Mouse (Mus musculus) erythroblast, embryonic 14.5 days (primary cell): ENCODE measurements around the gene Tmem91. TPM values are rescaled to one million over a fixed set of nuclear protein-coding genes. Genes with fewer than 3 reads are reported as not detected.
"Not testable (repeated sequence)": the region's sequence is repeated elsewhere in the genome, so short reads cannot be mapped to it uniquely, and the experiment has no call there.

Experiments used
- H3K27me3 ChIP-seq: 2 replicates; pipeline ENCODE4 v1.6.1; 2012; ENCODE audit warnings: inconsistent platforms; ENCODE audit not compliant: control insufficient read depth
- H3K36me3 ChIP-seq: 2 replicates; pipeline ENCODE4 v1.6.1; 2012; ENCODE audit warnings: mild to moderate bottlenecking, inconsistent platforms; ENCODE audit not compliant: control insufficient read depth
- H3K4me1 ChIP-seq: 2 replicates; pipeline ENCODE4 v1.6.1; 2012; ENCODE audit warnings: inconsistent platforms; ENCODE audit not compliant: control insufficient read depth
- H3K4me3 ChIP-seq: replicated peaks from 2 replicates; pipeline ENCODE3; 2012; ENCODE audit warnings: moderate library complexity, mild to moderate bottlenecking, inconsistent platforms
- H3K9me3 ChIP-seq: 2 replicates; pipeline ENCODE4 v1.6.1; 2012; ENCODE audit warnings: low read length, inconsistent platforms, mixed read lengths; ENCODE audit not compliant: control insufficient read depth
- GATA1 ChIP-seq: IDR thresholded peaks from 2 replicates; pipeline ENCODE4 v1.6.1; 2012; ENCODE audit warnings: low read length, inconsistent platforms, mixed read lengths
- TAL1 ChIP-seq: IDR thresholded peaks from 3 replicates; pipeline ENCODE4 v1.6.1; 2012; ENCODE audit warnings: low read length, inconsistent platforms, mixed read lengths
- polyA plus RNA-seq: library from polyadenylated mRNA; stranded (reverse); fragments of >175 nt; gene quantifications from 2 replicates; pipeline ENCODE4 v1.2.3, GENCODE M21; 2012

Gene Tmem91
- 0.01 and 0.11 TPM in 2 replicates for polyA plus RNA-seq

DNA sequence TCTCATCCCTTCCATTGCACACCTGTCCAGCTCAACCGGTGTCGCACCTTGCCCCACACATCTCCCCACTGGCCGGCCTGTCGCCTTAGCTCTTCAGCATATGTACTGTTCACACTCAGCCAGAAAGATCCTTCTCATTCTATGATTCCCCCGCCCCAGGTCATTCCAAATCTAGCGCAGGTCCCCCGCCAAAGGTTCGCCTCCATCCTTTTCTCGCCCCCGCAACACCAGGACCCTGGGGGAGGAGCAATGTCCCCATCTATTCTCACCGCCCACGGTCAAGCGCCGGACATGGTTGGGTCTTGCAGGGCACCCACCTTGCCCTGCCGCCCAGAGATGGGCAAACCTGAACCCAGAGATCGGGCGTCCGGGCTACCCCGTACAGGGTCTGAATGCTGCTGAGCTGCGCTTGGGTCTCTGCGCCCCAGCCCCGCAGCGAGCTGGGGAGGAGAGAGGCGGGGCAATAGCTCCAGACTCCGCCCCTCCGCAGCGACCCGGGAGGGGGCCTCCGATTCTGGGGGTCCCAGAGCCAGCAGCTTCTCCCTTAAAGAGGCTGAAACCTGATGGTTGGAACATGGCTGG, at the start of gene Tmem91:
Gene Tmem91 (minus strand): TSS at position 448 of the 582 bp plus-strand sequence.
- Histone ChIP-seq H3K4me3 (peak within 1 kb of the TSS; percentile 18), H3K36me3 (no peaks in the 10 kb centered on the region; the same call in 1 of the 2 replicates), H3K4me1 (peaks cover 18% of the 10 kb centered on the region), H3K27me3 (peaks cover 38% of the 10 kb centered on the region), H3K9me3 (no peaks in the 10 kb centered on the region)
- no peak for TF ChIP-seq GATA1
- TF ChIP-seq TAL1 = no peak

GRCm38 (mm10) chr7:25721776-25722175, 46.8 kb upstream of the Tmem91 start:
- Histone ChIP-seq H3K4me1 (peaks cover 48% of the 10 kb centered on the region), H3K36me3 (peaks cover 78% of the 10 kb centered on the region)
- not testable (repeated sequence) for H3K27me3 ChIP-seq, H3K4me3 ChIP-seq, H3K9me3 ChIP-seq

DNA sequence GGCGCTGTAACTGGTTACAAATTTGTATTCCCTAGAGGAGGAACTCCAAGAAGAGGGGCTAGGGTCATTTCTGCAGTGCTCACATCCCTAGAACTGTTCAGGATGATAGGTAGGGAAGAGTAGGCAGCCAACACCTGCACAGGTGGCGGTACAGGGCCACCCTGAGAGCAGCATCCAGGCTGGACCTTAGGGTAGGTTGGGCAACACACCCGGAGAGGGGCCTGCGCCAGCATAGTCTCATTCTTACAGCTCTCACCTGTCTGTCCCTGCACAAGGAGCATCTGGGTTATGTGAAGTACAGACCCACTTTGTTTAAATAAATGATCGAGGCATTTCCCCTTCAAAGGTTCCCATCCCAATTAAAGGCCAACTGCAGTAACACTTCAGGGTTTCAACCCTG, 45.8 kb upstream of the Tmem91 start:
- TF ChIP-seq GATA1 (no peak), TAL1 (no peak)
- peaks cover 78% of the 10 kb centered on the region for H3K36me3 ChIP-seq

DNA sequence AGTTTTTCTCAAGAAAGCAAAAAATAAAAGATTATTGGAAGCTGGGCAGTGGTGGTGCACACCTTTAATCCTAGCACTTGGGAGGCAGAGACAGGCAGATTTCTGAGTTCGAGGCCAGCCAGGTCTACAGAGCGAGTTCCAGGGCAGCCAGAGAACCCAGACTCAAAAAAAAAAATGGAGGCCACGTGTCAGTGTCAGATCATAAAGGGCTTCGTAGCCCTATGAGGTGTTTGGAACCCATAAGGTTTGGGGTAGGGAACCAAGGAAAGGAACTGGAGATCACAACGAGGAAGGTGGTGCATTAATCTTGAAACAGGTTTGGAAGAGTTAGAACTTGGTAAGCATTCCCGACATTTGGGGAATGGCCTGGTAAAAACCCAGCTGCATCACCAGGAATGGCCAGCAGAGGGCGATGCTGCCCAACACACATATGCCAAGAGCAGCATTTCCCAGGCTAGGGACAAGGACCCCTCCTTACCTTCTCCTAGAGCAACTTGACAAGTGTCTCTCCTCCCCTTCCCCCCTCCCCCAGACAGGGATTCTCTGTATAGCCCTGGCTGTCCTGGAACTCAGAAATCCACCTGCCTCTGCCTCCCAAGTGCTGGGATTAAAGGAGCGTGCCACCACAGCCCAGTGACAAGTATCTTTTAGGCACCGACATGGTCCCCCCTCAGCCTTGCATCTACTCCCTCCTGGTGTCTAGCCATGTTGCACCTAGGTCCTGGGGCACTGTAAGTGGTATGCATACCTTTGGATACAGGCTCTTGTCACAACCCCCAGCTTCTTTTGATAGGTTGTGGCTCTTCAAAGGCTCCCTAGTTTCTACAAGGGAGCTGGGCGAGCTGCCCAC, 45.0 kb upstream of the Tmem91 start:
- H3K4me1 ChIP-seq = peaks cover 50% of the 10 kb centered on the region
- no peak overlapping the region for H3K4me3 ChIP-seq
- H3K27me3 ChIP-seq = no peaks in the 10 kb centered on the region; the same call in 1 of the 2 replicates
- no peaks in the 10 kb centered on the region for H3K9me3 ChIP-seq
- TF ChIP-seq GATA1 (no peak), TAL1 (no peak)
- peaks cover 78% of the 10 kb centered on the region for H3K36me3 ChIP-seq

More for the DNA sequence above, 45.8 kb upstream of the Tmem91 start:
- no peaks in the 10 kb centered on the region for H3K9me3 ChIP-seq
- no peaks in the 10 kb centered on the region; the same call in 1 of the 2 replicates for H3K27me3 ChIP-seq
- peaks cover 50% of the 10 kb centered on the region for H3K4me1 ChIP-seq
- H3K4me3 ChIP-seq = no peak overlapping the region

DNA sequence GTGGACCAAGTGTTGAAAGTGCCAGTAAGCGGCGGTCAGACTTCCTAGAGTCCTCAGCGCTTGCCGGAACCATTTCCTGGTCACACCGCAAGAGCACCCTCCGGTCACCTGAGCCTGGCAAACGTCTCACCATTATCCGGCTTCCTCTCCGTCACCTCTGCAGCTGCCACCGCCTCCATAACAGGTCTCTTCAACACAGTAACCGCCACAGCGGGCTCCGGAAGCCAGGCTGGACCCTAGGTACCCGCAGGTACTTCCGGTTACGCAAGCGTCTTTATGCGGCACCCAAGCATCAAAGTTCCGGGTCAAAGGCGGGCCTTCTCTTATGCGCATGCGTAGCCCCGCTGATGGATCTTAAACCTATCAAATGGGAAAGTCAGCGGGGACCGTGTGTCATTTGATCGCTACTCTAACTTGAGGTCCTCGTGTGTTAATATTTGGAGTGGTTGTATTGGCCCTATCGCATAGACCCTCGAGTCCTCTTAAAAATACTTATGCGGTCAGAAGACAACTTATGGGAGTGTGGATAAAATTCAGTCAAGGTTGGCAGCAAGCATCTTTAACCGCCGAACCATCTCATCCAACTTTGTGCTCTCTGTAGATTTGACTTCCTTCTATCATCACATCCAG, 43.9 kb upstream of the Tmem91 start, which contains the start of gene Ccdc97:
Gene Ccdc97 (minus strand): TSS at position 301 of the 630 bp plus-strand sequence.
- H3K4me3 ChIP-seq = peak within 1 kb of the TSS; percentile 76
- H3K9me3 ChIP-seq = no peaks in the 10 kb centered on the region
- TF ChIP-seq TAL1 (no peak), GATA1 (no peak)
- peaks cover 48% of the 10 kb centered on the region for H3K4me1 ChIP-seq
- H3K36me3 ChIP-seq = peaks cover 78% of the 10 kb centered on the region
- H3K27me3 ChIP-seq = no peaks in the 10 kb centered on the region

DNA sequence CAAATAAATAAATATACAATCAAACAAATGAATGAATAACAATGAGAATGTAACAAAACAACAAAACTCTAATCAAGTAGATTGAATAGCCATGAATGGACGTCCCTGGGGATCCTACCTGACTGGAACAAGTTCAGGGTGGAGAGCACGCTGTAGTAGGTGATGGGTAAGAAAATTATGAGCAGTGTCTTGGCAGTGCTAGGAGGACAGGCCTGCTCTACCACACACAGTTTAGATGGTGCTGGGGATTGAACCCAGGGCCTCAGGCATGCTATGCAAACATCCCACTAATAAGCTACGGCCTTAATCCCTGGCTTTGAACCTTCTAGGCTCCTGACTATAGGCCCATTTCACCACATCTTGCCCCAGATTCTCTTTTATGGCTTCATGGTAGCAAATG, 42.5 kb upstream of the Tmem91 start:
- H3K36me3 ChIP-seq = peaks cover 78% of the 10 kb centered on the region
- peak overlapping the region; percentile 76 for H3K4me3 ChIP-seq
- peaks cover 41% of the 10 kb centered on the region for H3K4me1 ChIP-seq
- H3K27me3 ChIP-seq = no peaks in the 10 kb centered on the region
- no peaks in the 10 kb centered on the region for H3K9me3 ChIP-seq
- TF ChIP-seq GATA1 = no peak
- TF ChIP-seq TAL1 = no peak

DNA sequence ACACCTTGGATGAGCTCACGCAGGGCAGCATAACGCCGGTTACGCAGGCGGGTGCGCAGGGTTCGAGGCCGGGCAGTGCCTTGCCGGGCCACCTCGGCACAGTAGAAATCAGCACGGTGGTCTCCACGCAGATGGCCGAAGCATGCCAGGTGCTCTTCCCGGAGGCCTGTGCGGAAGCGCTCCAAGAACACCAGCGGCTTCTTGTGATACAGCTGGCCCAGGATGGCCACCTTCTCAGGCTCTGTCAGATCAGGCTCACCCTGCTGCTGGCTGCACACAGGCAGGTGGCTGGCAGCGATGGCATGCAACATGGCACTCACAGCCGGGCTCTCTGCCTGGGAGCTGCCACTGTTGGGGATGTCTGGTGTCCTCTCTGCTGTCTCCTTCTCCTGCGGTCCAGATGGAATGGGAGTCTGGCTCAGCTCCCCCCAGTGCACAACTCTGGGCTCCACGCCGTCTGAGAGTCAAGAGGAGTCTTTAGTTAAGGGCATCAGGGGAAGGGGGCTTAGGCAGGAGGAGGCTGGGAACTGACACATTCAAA, 40.8 kb upstream of the Tmem91 start:
- Histone ChIP-seq H3K4me1 (peaks cover 38% of the 10 kb centered on the region), H3K4me3 (no peak overlapping the region), H3K36me3 (peaks cover 78% of the 10 kb centered on the region), H3K9me3 (no peaks in the 10 kb centered on the region), H3K27me3 (no peaks in the 10 kb centered on the region)
- TF ChIP-seq TAL1 (no peak), GATA1 (no peak)

DNA sequence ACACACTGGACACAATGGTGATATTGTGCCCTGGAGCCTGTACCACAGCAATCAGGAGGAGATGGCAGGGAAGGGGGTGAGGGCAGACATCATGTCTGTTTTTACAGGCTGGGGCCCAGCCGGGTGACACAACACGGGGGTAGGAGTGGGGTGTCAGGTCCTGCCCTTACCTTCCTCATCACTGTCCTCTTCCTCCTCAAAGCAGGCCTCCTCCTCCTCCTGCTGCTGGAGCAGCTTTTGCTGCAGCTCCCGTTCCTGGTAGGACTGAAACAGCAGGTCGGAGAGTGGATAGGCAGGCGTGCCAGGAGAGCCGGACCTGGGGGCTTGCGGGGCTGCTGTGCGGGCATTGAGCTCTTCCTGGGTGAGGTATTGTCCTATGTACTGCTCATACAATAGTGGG, 39.6 kb upstream of the Tmem91 start:
- Histone ChIP-seq H3K36me3 (peaks cover 76% of the 10 kb centered on the region), H3K27me3 (no peaks in the 10 kb centered on the region), H3K4me3 (no peak overlapping the region), H3K4me1 (peaks cover 33% of the 10 kb centered on the region), H3K9me3 (no peaks in the 10 kb centered on the region)
- no peak for TF ChIP-seq TAL1

GRCm38 (mm10) chr7:25712801-25713200, 37.8 kb upstream of the Tmem91 start:
- Histone ChIP-seq H3K36me3 (peaks cover 79% of the 10 kb centered on the region), H3K9me3 (no peaks in the 10 kb centered on the region), H3K27me3 (no peaks in the 10 kb centered on the region), H3K4me1 (peaks cover 22% of the 10 kb centered on the region), H3K4me3 (no peak overlapping the region)
- TF ChIP-seq GATA1 = no peak
- TF ChIP-seq TAL1 = no peak
